Mouse (Mus musculus) layer of hippocampus, postnatal 36 days (tissue): ENCODE measurements at regions not wholly inside any gene's neighbourhood (a gene's known extent, or its start where the extent isn't known, plus 50 kb on each side); places are given as distances from the start of the nearest gene placed in this dataset.

Source experiments
- DNase-seq, 2 experiments: peaks; one replicate each; pipeline ENCODE4 v3.0.0; 2022

- no peak for DNase-seq
Measured at GRCm38 (mm10) chr11:19673012-19673411, 251.2 kb upstream of the Spred2 start.

- no peak for DNase-seq
Measured at GRCm38 (mm10) chr11:19676514-19676913, 247.7 kb upstream of the Spred2 start.

GRCm38 (mm10) chr11:19679041-19679440 is 245.1 kb upstream of the Spred2 start:
- DNase-seq: no peak

GRCm38 (mm10) chr11:19679669-19680068 is 244.5 kb upstream of the Spred2 start:
- DNase-seq: no peak

- no peak for DNase-seq
Measured at GRCm38 (mm10) chr11:19701198-19701597, 223.0 kb upstream of the Spred2 start.

- no peak for DNase-seq
Measured at GRCm38 (mm10) chr11:19708821-19709220, 215.4 kb upstream of the Spred2 start.

GRCm38 (mm10) chr11:19709337-19709736 is 214.8 kb upstream of the Spred2 start:
- no peak for DNase-seq

GRCm38 (mm10) chr11:19713091-19713490 is 211.1 kb upstream of the Spred2 start:
- DNase-seq: peak; percentile 26

GRCm38 (mm10) chr11:19713597-19713996 is 210.6 kb upstream of the Spred2 start:
- no peak for DNase-seq

- no peak for DNase-seq
Measured at GRCm38 (mm10) chr11:19714211-19714610, 210.0 kb upstream of the Spred2 start.

- DNase-seq: no peak
Measured at GRCm38 (mm10) chr11:19714888-19715595, 209.1 kb upstream of the Spred2 start.

GRCm38 (mm10) chr11:19718165-19718564 is 206.0 kb upstream of the Spred2 start:
- no peak for DNase-seq

- no peak for DNase-seq
Measured at GRCm38 (mm10) chr11:19729031-19729430, 195.1 kb upstream of the Spred2 start.

- DNase-seq: no peak
Measured at GRCm38 (mm10) chr11:19730747-19731146, 193.4 kb upstream of the Spred2 start.

GRCm38 (mm10) chr11:19736076-19736475 is 188.1 kb upstream of the Spred2 start:
- DNase-seq: no peak

GRCm38 (mm10) chr11:19736926-19737325 is 187.2 kb upstream of the Spred2 start:
- no peak for DNase-seq

- DNase-seq: no peak
Measured at GRCm38 (mm10) chr11:19737331-19737730, 186.8 kb upstream of the Spred2 start.

GRCm38 (mm10) chr11:19737807-19738206 is 186.4 kb upstream of the Spred2 start:
- DNase-seq: no peak

GRCm38 (mm10) chr11:19739527-19740151 is 184.5 kb upstream of the Spred2 start:
- no peak for DNase-seq

- no peak for DNase-seq
Measured at GRCm38 (mm10) chr11:19740562-19740961, 183.6 kb upstream of the Spred2 start.

- no peak for DNase-seq
Measured at GRCm38 (mm10) chr11:19747097-19747972, 176.8 kb upstream of the Spred2 start.

GRCm38 (mm10) chr11:19747973-19748559 is 176.1 kb upstream of the Spred2 start:
- no peak for DNase-seq

GRCm38 (mm10) chr11:19758892-19759291 is 165.3 kb upstream of the Spred2 start:
- no peak for DNase-seq
